Mouse (Mus musculus) heart, embryonic 12.5 days (tissue): Measurements from ENCODE around the gene Dock7. TPM values are rescaled to one million over a fixed set of nuclear protein-coding genes. Genes with fewer than 3 reads are reported as not detected.

Source experiments
- ATAC-seq: fragments of 200-750 bp; cut with Nextera tagmentation; 2 replicates; pipeline ENCODE4 v1.8.0; 2017; ENCODE audit warnings: moderate TSS enrichment, moderate library complexity; ENCODE audit not compliant: insufficient number of reproducible peaks, low FRiP score
- H3K27ac ChIP-seq: fragments of 300-500 bp; sonication (generic); 2 replicates; pipeline ENCODE4 v1.5.1; 2016; ENCODE audit warnings: mild to moderate bottlenecking, moderate library complexity; ENCODE audit not compliant: poor library complexity, severe bottlenecking
- H3K27me3 ChIP-seq: fragments of 300-500 bp; sonication (generic); replicated peaks from 2 replicates; pipeline ENCODE4 v1.6.1; 2016; ENCODE audit warnings: mild to moderate bottlenecking, moderate library complexity
- H3K36me3 ChIP-seq: fragments of 300-500 bp; sonication (generic); 2 replicates; pipeline ENCODE4 v1.6.1; 2016; ENCODE audit warnings: mild to moderate bottlenecking, moderate library complexity
- H3K4me1 ChIP-seq: fragments of 300-500 bp; sonication (generic); replicated peaks from 2 replicates; pipeline ENCODE4 v1.6.1; 2016; ENCODE audit warnings: mild to moderate bottlenecking
- H3K4me2 ChIP-seq: fragments of 300-500 bp; sonication (generic); 2 replicates; pipeline ENCODE4 v1.6.1; 2016; ENCODE audit warnings: mild to moderate bottlenecking, moderate library complexity
- H3K4me3 ChIP-seq: fragments of 300-500 bp; sonication (generic); 2 replicates; pipeline ENCODE4 v1.5.1; 2016; ENCODE audit warnings: mild to moderate bottlenecking
- H3K9ac ChIP-seq: fragments of 300-500 bp; sonication (generic); 2 replicates; pipeline ENCODE4 v1.6.1; 2016; ENCODE audit warnings: mild to moderate bottlenecking, moderate library complexity
- H3K9me3 ChIP-seq: fragments of 300-500 bp; sonication (generic); replicated peaks from 2 replicates; pipeline ENCODE4 v1.6.1; 2016; ENCODE audit warnings: mild to moderate bottlenecking, moderate library complexity
- WGBS: fragments of 180-500 bp; shearing (Covaris S2); methylation state at CpG from one replicate; pipeline ENCODE4 v1.1.7; 2016; 5-methylcytosine and 5-hydroxymethylcytosine counted together
- polyA plus RNA-seq: library from polyadenylated mRNA; unstranded; fragments of >200 nt; fragmentation: Nextera tagmentation; extraction: Ambion mirVana; gene quantifications from 2 replicates; pipeline ENCODE4 v1.2.1, GENCODE M21; 2016

Dock7 gene
- polyA plus RNA-seq, 1 experiment from 2014 or later = 43.4 TPM

- Histone ChIP-seq H3K4me2 (no peak overlapping the region), H3K27ac (no peak overlapping the region), H3K36me3 (no peaks in the 10 kb centered on the region), H3K4me3 (no peak overlapping the region), H3K9me3 (no peaks in the 10 kb centered on the region; the same call in 1 of the 2 replicates), H3K4me1 (no peaks in the 10 kb centered on the region), H3K27me3 (no peaks in the 10 kb centered on the region), H3K9ac (no peak overlapping the region)
- WGBS = 79% methylated on average over 7 of the region's 7 CpGs
- no peak for ATAC-seq
Observed at GRCm38 (mm10) chr4:99143323-99143722, 22.6 kb upstream of the Dock7 start.

GRCm38 (mm10) chr4:99141578-99141977 lies 20.9 kb upstream of the Dock7 start:
- H3K4me2 ChIP-seq = no peak overlapping the region
- peaks cover 4% of the 10 kb centered on the region; the same call in 1 of the 2 replicates for H3K4me1 ChIP-seq
- no peak for ATAC-seq
- no peaks in the 10 kb centered on the region for H3K27me3 ChIP-seq
- H3K9ac ChIP-seq = no peak overlapping the region
- H3K9me3 ChIP-seq = no peaks in the 10 kb centered on the region
- no peak overlapping the region for H3K4me3 ChIP-seq
- whole genome bisulfite sequencing = 78% methylated on average over 3 of the region's 3 CpGs
- H3K36me3 ChIP-seq = no peaks in the 10 kb centered on the region
- no peak overlapping the region for H3K27ac ChIP-seq

GRCm38 (mm10) chr4:99141171-99141570 lies 20.5 kb upstream of the Dock7 start:
- H3K36me3 ChIP-seq = no peaks in the 10 kb centered on the region
- no peak overlapping the region for H3K27ac ChIP-seq
- H3K27me3 ChIP-seq = no peaks in the 10 kb centered on the region
- no peak overlapping the region for H3K9ac ChIP-seq
- WGBS = 78% methylated on average over 1 of the region's 1 CpGs
- H3K4me2 ChIP-seq = no peak overlapping the region
- peaks cover 4% of the 10 kb centered on the region; the same call in 1 of the 2 replicates for H3K4me1 ChIP-seq
- no peaks in the 10 kb centered on the region for H3K9me3 ChIP-seq
- H3K4me3 ChIP-seq = no peak overlapping the region
- ATAC-seq = no peak

- peaks cover 4% of the 10 kb centered on the region; the same call in 1 of the 2 replicates for H3K4me1 ChIP-seq
- no peaks in the 10 kb centered on the region for H3K36me3 ChIP-seq
- no peak overlapping the region for H3K27ac ChIP-seq
- 69% methylated on average over 8 of the region's 8 CpGs for WGBS
- H3K9ac ChIP-seq = no peak overlapping the region
- no peaks in the 10 kb centered on the region for H3K9me3 ChIP-seq
- no peak for ATAC-seq
- H3K4me3 ChIP-seq = no peak overlapping the region
- no peaks in the 10 kb centered on the region for H3K27me3 ChIP-seq
- H3K4me2 ChIP-seq = no peak overlapping the region
Observed at GRCm38 (mm10) chr4:99137986-99138641, 17.4 kb upstream of the Dock7 start.

- peaks cover 4% of the 10 kb centered on the region; the same call in 1 of the 2 replicates for H3K4me1 ChIP-seq
- H3K36me3 ChIP-seq = no peaks in the 10 kb centered on the region
- H3K4me2 ChIP-seq = no peak overlapping the region
- H3K27ac ChIP-seq = no peak overlapping the region
- H3K9me3 ChIP-seq = no peaks in the 10 kb centered on the region
- H3K4me3 ChIP-seq = no peak overlapping the region
- no peak overlapping the region for H3K9ac ChIP-seq
- H3K27me3 ChIP-seq = no peaks in the 10 kb centered on the region
- no peak for ATAC-seq
- 63% methylated on average over 3 of the region's 3 CpGs for WGBS
Observed at GRCm38 (mm10) chr4:99134522-99134921, 13.8 kb upstream of the Dock7 start.

GRCm38 (mm10) chr4:99133326-99133725 lies 12.6 kb upstream of the Dock7 start:
- H3K9ac ChIP-seq = no peak overlapping the region
- no peak for ATAC-seq
- H3K9me3 ChIP-seq = no peaks in the 10 kb centered on the region
- H3K27me3 ChIP-seq = no peaks in the 10 kb centered on the region
- peaks cover 4% of the 10 kb centered on the region; the same call in 1 of the 2 replicates for H3K4me1 ChIP-seq
- no peak overlapping the region for H3K4me3 ChIP-seq
- 87% methylated on average over 8 of the region's 8 CpGs for WGBS
- no peak overlapping the region for H3K4me2 ChIP-seq
- H3K27ac ChIP-seq = no peak overlapping the region
- no peaks in the 10 kb centered on the region for H3K36me3 ChIP-seq

GRCm38 (mm10) chr4:99132686-99133085 lies 12.0 kb upstream of the Dock7 start:
- no peaks in the 10 kb centered on the region for H3K36me3 ChIP-seq
- no peaks in the 10 kb centered on the region for H3K9me3 ChIP-seq
- no peak overlapping the region for H3K4me2 ChIP-seq
- ATAC-seq = no peak
- no peaks in the 10 kb centered on the region for H3K4me1 ChIP-seq
- H3K27me3 ChIP-seq = no peaks in the 10 kb centered on the region
- no peak overlapping the region for H3K9ac ChIP-seq
- WGBS = 71% methylated on average over 6 of the region's 6 CpGs
- H3K27ac ChIP-seq = no peak overlapping the region
- no peak overlapping the region for H3K4me3 ChIP-seq

GRCm38 (mm10) chr4:99131227-99131653 lies 10.5 kb upstream of the Dock7 start:
- no peak overlapping the region for H3K4me2 ChIP-seq
- WGBS = 73% methylated on average over 9 of the region's 9 CpGs
- ATAC-seq = no peak

GRCm38 (mm10) chr4:99123546-99123945 lies 2.8 kb upstream of the Dock7 start:
- WGBS = 56% methylated on average over 3 of the region's 3 CpGs
- no peak for ATAC-seq
- no peak overlapping the region for H3K27ac ChIP-seq

More at GRCm38 (mm10) chr4:99131227-99131653, 10.5 kb upstream of the Dock7 start:
- Histone ChIP-seq H3K27ac (no peak overlapping the region), H3K4me1 (no peaks in the 10 kb centered on the region), H3K27me3 (no peaks in the 10 kb centered on the region), H3K4me3 (no peak overlapping the region), H3K9ac (no peak overlapping the region), H3K36me3 (no peaks in the 10 kb centered on the region), H3K9me3 (no peaks in the 10 kb centered on the region)

GRCm38 (mm10) chr4:99122786-99123185 lies 2.1 kb upstream of the Dock7 start:
- no peak overlapping the region for H3K9ac ChIP-seq
- H3K4me2 ChIP-seq = no peak overlapping the region
- 77% methylated on average over 1 of the region's 1 CpGs for WGBS
- no peaks in the 10 kb centered on the region for H3K36me3 ChIP-seq
- no peaks in the 10 kb centered on the region for H3K27me3 ChIP-seq
- no peak for ATAC-seq
- H3K27ac ChIP-seq = no peak overlapping the region
- H3K9me3 ChIP-seq = no peaks in the 10 kb centered on the region
- no peak overlapping the region for H3K4me3 ChIP-seq
- H3K4me1 ChIP-seq = peaks cover 24% of the 10 kb centered on the region

More at GRCm38 (mm10) chr4:99123546-99123945, 2.8 kb upstream of the Dock7 start:
- H3K9me3 ChIP-seq = no peaks in the 10 kb centered on the region
- H3K4me3 ChIP-seq = no peak overlapping the region
- no peak overlapping the region for H3K9ac ChIP-seq
- H3K4me2 ChIP-seq = no peak overlapping the region
- H3K36me3 ChIP-seq = no peaks in the 10 kb centered on the region
- no peaks in the 10 kb centered on the region for H3K27me3 ChIP-seq
- peaks cover 23% of the 10 kb centered on the region for H3K4me1 ChIP-seq

- no peak overlapping the region for H3K27ac ChIP-seq
- peaks cover 27% of the 10 kb centered on the region for H3K4me1 ChIP-seq
- no peak overlapping the region for H3K4me2 ChIP-seq
- 62% methylated on average over 3 of the region's 3 CpGs for WGBS
- H3K4me3 ChIP-seq = no peak overlapping the region
- no peaks in the 10 kb centered on the region for H3K9me3 ChIP-seq
- H3K27me3 ChIP-seq = no peaks in the 10 kb centered on the region
- H3K36me3 ChIP-seq = no peaks in the 10 kb centered on the region
- ATAC-seq = no peak
- H3K9ac ChIP-seq = no peak overlapping the region
Observed at GRCm38 (mm10) chr4:99122047-99122446, 1.3 kb upstream of the Dock7 start.
